Mouse (Mus musculus) heart, adult 2 months (tissue): Measurements from ENCODE around the gene Pmpca. TPM values are rescaled to one million over a fixed set of nuclear protein-coding genes. Genes with fewer than 3 reads are reported as not detected.

Experiments used
- DNase-seq, 2 experiments: peaks; one replicate each; pipeline ENCODE4 v3.0.0; 2021
- H3K27ac ChIP-seq: fragments of 200-600 bp; 2 replicates; pipeline ENCODE4 v1.8.1; 2022
- H3K27me3 ChIP-seq: fragments of 200-500 bp; 2 replicates; pipeline ENCODE4 v1.6.1; 2012; ENCODE audit warnings: mild to moderate bottlenecking, low read length, inconsistent platforms, mixed read lengths; ENCODE audit not compliant: control insufficient read depth, insufficient read depth
- H3K36me3 ChIP-seq: fragments of 200-500 bp; 2 replicates; pipeline ENCODE4 v1.6.1; 2012; ENCODE audit warnings: low read length, inconsistent platforms; ENCODE audit not compliant: control insufficient read depth, insufficient read depth
- H3K4me1 ChIP-seq: fragments of 200-500 bp; 2 replicates; pipeline ENCODE4 v1.6.1; 2011; ENCODE audit warnings: low read length; ENCODE audit not compliant: control insufficient read depth, insufficient read depth
- H3K4me3 ChIP-seq: fragments of 200-600 bp; 2 replicates; pipeline ENCODE4 v1.8.1; 2022
- H3K79me2 ChIP-seq: fragments of 200-500 bp; replicated peaks from 2 replicates; pipeline ENCODE4 v1.6.1; 2012; ENCODE audit warnings: mild to moderate bottlenecking, inconsistent platforms, low read length, moderate library complexity, mixed read lengths; ENCODE audit not compliant: control insufficient read depth, insufficient read depth
- H3K9ac ChIP-seq: fragments of 200-500 bp; 2 replicates; pipeline ENCODE4 v1.6.1; 2012; ENCODE audit warnings: low read depth, mild to moderate bottlenecking, control low read depth, inconsistent platforms, low read length, mixed read lengths
- CTCF ChIP-seq: fragments of 200-600 bp; IDR thresholded peaks from 2 replicates; pipeline ENCODE4 v1.8.1; 2022; ENCODE audit warnings: antibody characterized with exemption, mild to moderate bottlenecking, moderate library complexity
- EP300 ChIP-seq: fragments of 200-500 bp; IDR thresholded peaks from 2 replicates; pipeline ENCODE4 v1.6.1; 2011; ENCODE audit warnings: low read depth, low read length, control low read depth; ENCODE audit not compliant: insufficient read depth
- POLR2A ChIP-seq: fragments of 200-500 bp; IDR thresholded peaks from 2 replicates; pipeline ENCODE4 v1.6.1; 2011; ENCODE audit warnings: mild to moderate bottlenecking, low read depth, low read length, control low read depth; ENCODE audit not compliant: insufficient read depth
- WGBS: fragments of 180-500 bp; shearing (Covaris S2); methylation state at CpG from one replicate; pipeline ENCODE4 v1.1.7; 2018; 5-methylcytosine and 5-hydroxymethylcytosine counted together
- intact Hi-C: fragments of 180-260 bp; cut with DNase I; formaldehyde crosslinking; loops from one replicate; pipeline ENCODE4 v1.15.1; 2025
- polyA plus RNA-seq: library from polyadenylated mRNA; depleted of rRNA; stranded (reverse); fragments of >200 nt; gene quantifications from 2 replicates; pipeline ENCODE4 v1.2.3, GENCODE M21; 2012
- total RNA-seq, 2 experiments: library from RNA; stranded (reverse); gene quantifications; 2 replicates each; pipeline ENCODE4 v1.2.3; 2021

Gene Pmpca
- total and polyA plus RNA-seq, 3 experiments, result 69.1 to 160 (median 139) TPM

DNA sequence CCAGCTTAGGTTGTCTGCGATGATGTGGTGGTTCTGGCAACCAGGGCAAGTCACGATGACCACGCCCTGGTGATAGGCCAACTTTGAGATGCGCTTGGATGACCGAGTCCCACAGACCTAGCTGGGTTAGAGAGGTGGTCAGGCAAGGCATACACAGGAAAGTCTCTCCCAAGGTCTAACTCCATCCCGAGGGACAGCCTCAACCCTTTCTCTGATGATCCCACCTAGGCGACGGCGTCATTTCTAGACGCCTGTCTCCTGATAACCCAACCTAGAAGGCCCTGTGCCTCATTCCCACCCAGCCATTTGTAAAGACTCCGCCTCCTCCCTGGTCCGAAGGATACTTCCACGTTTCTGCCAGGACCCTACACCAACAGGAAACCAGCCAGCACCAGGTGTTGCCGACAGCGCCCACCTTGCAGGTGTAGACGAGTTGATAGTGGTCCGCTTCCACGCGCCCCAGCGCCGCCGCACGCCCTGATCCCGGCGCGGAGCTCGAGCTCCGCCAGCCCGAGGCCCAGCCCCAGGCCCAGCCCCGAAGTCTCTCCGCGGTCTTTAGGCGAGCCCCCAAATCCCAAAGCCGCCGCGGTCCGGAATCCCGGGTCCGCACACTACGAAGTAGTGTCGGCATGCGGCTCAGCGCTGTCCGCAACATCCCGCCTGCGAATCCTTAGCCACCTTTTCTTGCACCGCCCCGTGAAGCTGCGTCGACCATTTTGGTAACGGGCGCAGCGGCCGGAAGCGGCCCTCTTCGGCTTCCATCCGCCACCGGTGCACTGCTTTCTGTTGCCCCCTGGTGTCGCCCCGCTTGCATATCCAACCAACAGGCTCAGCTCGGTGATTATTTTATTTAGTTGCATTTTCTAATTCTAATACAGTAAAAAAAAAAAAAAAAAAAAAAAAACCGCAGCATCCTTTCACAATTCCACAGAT lies 37.5 kb upstream of the Pmpca start, which contains the start of gene Dnlz:
TSS of gene Dnlz (minus strand) at position 753 of the 933 bp plus-strand sequence.
- intact Hi-C loops, result loop anchor here (1.0 to 5.0 kb wide), 5 partner anchors 26 to 57 kb away; partner anchors contain the start of genes Entr1, Gpsm1, Inpp5e and Pmpca

GRCm38 (mm10) chr2:26352291-26352910 lies 36.7 kb upstream of the Pmpca start:
- Histone ChIP-seq H3K36me3 (no peaks in the 10 kb centered on the region), H3K27ac (peak overlapping the region; percentile 88), H3K79me2 (peaks cover 3% of the 10 kb centered on the region; the same call in 1 of the 2 replicates), H3K27me3 (no peaks in the 10 kb centered on the region), H3K4me1 (peaks cover 8% of the 10 kb centered on the region), H3K4me3 (peak overlapping the region; percentile 60), H3K9ac (peak overlapping the region; percentile 94)
- DNase-seq, result peak in 1 of 2 experiments; percentile 64
- TF ChIP-seq EP300 (no peak), CTCF (peak; percentile 21; the same call in 1 of the 2 replicates)
- 5% methylated on average over 36 of the region's 36 CpGs for WGBS
- intact Hi-C loops, result loop anchor here (1.0 to 5.0 kb wide), 5 partner anchors 27 to 56 kb away; partner anchors contain the start of genes Entr1, Gpsm1, Inpp5e and Pmpca

More for the DNA sequence above, 37.5 kb upstream of the Pmpca start, which contains the start of gene Dnlz:
- no peaks in the 10 kb centered on the region for H3K36me3 ChIP-seq
- peak within 1 kb of the TSS; percentile 88 for H3K27ac ChIP-seq
- peak; percentile 94 to 97 for DNase-seq
- H3K79me2 ChIP-seq, result peaks cover 3% of the 10 kb centered on the region; the same call in 1 of the 2 replicates
- H3K9ac ChIP-seq, result peak within 1 kb of the TSS; percentile 94
- TF ChIP-seq CTCF (peak; percentile 86), EP300 (peak; percentile 84; the same call in 1 of the 2 replicates), POLR2A (peak; percentile 54; the same call in 1 of the 2 replicates)
- H3K27me3 ChIP-seq, result no peaks in the 10 kb centered on the region
- 1% methylated on average over 62 of the region's 62 CpGs for WGBS
- H3K4me1 ChIP-seq, result peaks cover 8% of the 10 kb centered on the region
- H3K4me3 ChIP-seq, result peak within 1 kb of the TSS; percentile 60

DNA sequence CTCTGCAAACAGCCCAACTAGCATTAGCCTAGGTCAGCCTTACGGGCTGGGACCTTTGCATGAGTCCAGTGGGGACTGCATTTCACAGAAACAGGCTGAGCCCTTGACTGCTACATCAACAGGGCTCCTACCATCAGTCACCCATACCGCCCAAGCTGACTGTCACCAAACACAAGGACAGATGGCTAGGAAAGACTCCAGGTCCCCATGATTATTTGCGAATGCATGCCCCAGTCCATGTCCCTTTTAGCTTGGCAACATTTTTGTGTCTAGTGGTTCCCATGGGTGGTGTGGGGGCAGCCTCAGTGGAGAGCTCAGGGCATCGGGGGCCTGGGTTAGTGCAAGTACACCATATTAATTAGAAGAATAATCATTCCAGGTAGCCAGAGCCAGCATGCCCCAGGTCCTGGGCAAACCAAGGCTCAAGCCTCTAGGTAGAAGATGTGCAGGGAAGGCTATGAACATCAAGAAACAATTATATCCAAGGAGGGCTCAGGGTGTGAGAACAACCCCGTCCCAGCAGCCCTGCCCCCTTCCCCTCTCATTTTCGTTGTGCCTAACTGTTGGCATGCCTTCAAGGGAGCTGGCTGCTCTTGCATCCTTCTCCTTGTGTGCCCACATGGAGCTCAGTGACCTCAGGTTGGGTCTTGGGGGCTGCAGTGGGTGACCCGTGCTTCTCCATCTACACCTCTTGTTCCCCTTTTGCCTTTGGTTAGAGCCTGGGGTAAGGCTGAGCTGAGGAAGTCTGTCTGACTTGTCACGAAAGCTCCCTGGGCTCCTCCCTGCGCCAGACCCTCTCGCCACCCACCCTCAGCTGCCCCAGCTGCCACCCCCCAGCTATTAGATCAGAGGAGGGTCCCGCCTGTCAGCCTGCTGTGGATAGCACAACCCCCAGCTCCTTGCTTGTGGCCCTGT lies 35.8 kb upstream of the Pmpca start:
- Histone ChIP-seq H3K9ac (no peak overlapping the region), H3K79me2 (peaks cover 3% of the 10 kb centered on the region; the same call in 1 of the 2 replicates), H3K4me3 (no peak overlapping the region), H3K36me3 (no peaks in the 10 kb centered on the region), H3K4me1 (peaks cover 8% of the 10 kb centered on the region), H3K27me3 (no peaks in the 10 kb centered on the region), H3K27ac (no peak overlapping the region)
- WGBS, result 94% methylated on average over 11 of the region's 11 CpGs
- TF ChIP-seq EP300 (no peak), CTCF (no peak), POLR2A (no peak)
- intact Hi-C loops, result loop anchor here (2.0 to 5.0 kb wide), 3 partner anchors 34 to 55 kb away; partner anchors contain the start of genes Entr1, Gpsm1, Inpp5e and Pmpca
- DNase-seq, result no peak

DNA sequence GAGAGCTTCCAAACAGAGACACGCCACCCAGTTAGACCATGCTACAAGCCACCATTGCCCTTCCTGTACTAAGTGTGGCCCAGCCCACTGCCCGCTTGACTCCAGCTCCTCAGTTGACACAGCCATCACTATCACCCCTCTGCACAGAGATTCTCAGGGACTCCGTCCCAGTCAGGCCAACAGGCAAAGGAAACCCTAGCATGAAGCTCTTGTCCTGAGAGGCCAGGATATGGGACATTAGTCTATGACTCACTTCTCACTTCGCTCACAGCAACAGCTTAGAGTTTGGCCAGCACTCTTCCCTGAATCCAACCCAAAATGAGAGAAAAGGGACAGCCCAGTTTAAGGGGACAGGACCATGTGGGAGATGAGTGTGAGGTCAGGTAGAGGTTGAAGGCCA lies 34.7 kb upstream of the Pmpca start:
- WGBS, result 78% methylated on average over 4 of the region's 4 CpGs

GRCm38 (mm10) chr2:26356231-26356630 lies 32.9 kb upstream of the Pmpca start:
- Histone ChIP-seq H3K27ac (no peak overlapping the region), H3K36me3 (no peaks in the 10 kb centered on the region), H3K4me1 (peaks cover 7% of the 10 kb centered on the region), H3K4me3 (no peak overlapping the region), H3K79me2 (peaks cover 3% of the 10 kb centered on the region; the same call in 1 of the 2 replicates), H3K27me3 (no peaks in the 10 kb centered on the region), H3K9ac (no peak overlapping the region)
- 87% methylated on average over 4 of the region's 4 CpGs for WGBS
- no peak for DNase-seq
- intact Hi-C loops, result no loop called here
- no peak for TF ChIP-seq POLR2A
- TF ChIP-seq CTCF, result no peak
- no peak for TF ChIP-seq EP300

More for the DNA sequence above, 34.7 kb upstream of the Pmpca start:
- H3K36me3 ChIP-seq, result no peaks in the 10 kb centered on the region
- peaks cover 3% of the 10 kb centered on the region; the same call in 1 of the 2 replicates for H3K79me2 ChIP-seq
- peaks cover 8% of the 10 kb centered on the region for H3K4me1 ChIP-seq
- H3K9ac ChIP-seq, result no peak overlapping the region
- H3K27me3 ChIP-seq, result no peaks in the 10 kb centered on the region
- TF ChIP-seq POLR2A (no peak), EP300 (no peak), CTCF (no peak)
- no peak for DNase-seq
- intact Hi-C loops, result loop anchor here (5.0 kb wide), 2 partner anchors 33 to 37 kb away; partner anchors contain the start of genes Entr1, Gpsm1 and Pmpca
- no peak overlapping the region for H3K27ac ChIP-seq
- H3K4me3 ChIP-seq, result no peak overlapping the region
